Mouse (Mus musculus) liver, adult (tissue): Measurements from ENCODE around the gene Cyp27a1.

Source experiments
- GATA4 ChIP-seq: IDR thresholded peaks from 2 replicates; pipeline ENCODE4 v1.6.1; 2014; ENCODE audit warnings: mild to moderate bottlenecking, low read length; ENCODE audit not compliant: insufficient replicate concordance

Cyp27a1 gene

DNA sequence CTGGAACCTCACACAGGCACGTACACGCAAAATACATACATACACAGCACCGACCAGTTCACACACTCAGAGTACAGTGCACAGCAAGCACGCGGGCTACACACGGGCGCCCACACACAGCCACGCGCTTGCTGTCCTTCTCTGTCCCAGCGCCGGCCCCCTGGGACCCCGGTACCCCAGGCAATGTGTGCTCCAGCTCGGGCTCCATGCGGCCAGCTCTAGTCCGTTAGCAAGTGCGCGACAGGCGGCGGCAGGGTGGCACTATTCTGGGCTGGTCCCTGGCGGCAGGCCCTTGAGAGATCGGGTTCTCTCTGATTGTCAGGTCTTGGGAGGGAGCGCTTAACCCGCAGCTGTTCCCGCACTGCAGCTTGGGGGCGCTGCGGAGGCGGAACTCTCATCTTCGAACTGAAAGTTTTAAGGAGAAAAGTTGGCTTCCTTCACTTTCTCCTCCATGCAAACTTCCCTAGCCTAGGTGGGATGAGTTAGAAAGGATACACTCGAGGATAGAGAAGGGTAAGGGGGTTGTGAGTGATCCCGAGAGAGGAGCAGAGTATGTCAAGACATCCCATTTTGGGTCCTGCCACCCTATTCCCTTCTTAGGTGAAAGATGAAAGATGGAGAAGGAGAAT, 35.4 kb downstream of the Cyp27a1 start, which contains the start of gene Prkag3:
Gene Prkag3 (minus strand): TSS at position 579 of the 629 bp plus-strand sequence.
- no peak for TF ChIP-seq GATA4

DNA sequence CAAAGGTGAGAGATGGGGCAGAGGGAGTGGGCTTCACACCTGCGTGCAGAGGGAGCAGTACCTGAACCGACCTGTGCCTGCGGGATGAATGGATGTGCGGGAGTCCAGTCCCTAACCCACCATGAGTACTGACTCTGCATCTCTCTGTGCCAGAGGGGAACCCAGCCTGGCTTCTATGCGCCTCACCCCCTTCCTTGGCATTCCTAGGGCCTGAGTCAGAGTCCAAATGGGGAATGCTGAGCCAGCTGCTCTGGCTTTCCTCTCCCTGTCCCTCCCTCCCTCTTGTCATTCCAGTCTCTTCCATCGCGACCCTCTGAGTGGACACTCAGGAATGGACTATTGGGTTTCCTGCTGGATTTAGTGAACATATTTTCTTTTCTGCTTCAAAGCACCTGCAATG, 35.9 kb downstream of the Cyp27a1 start:
- no peak for TF ChIP-seq GATA4

GRCm38 (mm10) chr1:74750683-74751082, 37.3 kb downstream of the Cyp27a1 start:
- TF ChIP-seq GATA4 = no peak

GRCm38 (mm10) chr1:74752150-74752549, 38.8 kb downstream of the Cyp27a1 start:
- no peak for TF ChIP-seq GATA4

- TF ChIP-seq GATA4 = no peak
These were observed 39.5 kb downstream of the Cyp27a1 start for GRCm38 (mm10) chr1:74752833-74753232.

GRCm38 (mm10) chr1:74753266-74753974, 40.0 kb downstream of the Cyp27a1 start:
- no peak for TF ChIP-seq GATA4

- TF ChIP-seq GATA4 = no peak
These were observed 40.9 kb downstream of the Cyp27a1 start for GRCm38 (mm10) chr1:74754175-74754785.

GRCm38 (mm10) chr1:74759773-74760172, 46.4 kb downstream of the Cyp27a1 start:
- no peak for TF ChIP-seq GATA4

- no peak for TF ChIP-seq GATA4
These were observed 49.7 kb downstream of the Cyp27a1 start for GRCm38 (mm10) chr1:74763081-74763480.

DNA sequence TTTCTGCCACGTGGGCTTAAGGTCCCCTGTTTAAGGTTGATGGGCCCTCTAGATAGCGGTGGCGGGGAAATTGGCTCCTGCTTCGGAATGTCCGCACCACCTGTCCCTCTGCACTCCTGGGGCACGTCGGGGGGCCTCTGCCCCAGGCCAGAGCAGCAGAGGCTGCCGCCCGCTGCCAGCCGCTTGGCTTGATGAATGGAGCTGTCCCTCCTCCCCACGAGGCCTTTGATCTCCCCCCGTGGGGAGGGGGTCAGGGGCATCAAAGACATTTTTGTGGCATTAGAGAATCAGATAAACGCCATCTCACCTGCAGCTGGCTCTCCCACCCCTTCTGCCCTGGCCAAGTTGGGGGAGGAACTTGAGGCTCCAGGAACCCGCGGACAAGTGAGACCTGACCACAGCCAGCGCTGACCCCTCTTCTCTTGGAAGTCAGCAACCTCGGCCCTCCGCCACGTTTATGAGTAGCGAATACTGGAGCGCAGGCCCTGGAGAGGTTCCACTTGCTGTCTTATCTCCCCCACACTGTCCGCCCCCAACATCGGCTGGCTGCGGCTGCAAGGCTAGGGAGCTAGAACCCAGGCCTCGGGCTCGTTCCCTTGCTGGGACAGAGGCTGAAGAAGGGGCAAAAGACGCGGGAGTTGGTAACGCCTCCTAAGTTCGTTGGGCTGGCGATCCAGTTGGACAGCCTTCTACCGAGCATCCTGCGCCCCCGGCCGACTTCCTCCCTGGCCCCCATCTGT, 57.5 kb downstream of the Cyp27a1 start:
- no peak for TF ChIP-seq GATA4

GRCm38 (mm10) chr1:74771467-74771844, 58.1 kb downstream of the Cyp27a1 start:
- TF ChIP-seq GATA4 = no peak

DNA sequence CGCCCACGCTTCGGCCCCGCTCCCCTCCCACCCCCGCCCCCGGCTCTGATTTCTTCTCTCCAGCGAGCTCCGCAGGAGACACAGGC, 58.3 kb downstream of the Cyp27a1 start, which contains the start of gene Wnt6:
Gene Wnt6 (plus strand): TSS at position 48 of the 86 bp plus-strand sequence.
- TF ChIP-seq GATA4 = no peak

- TF ChIP-seq GATA4 = no peak
These were observed 58.7 kb downstream of the Cyp27a1 start for GRCm38 (mm10) chr1:74771931-74772620.

- TF ChIP-seq GATA4 = no peak
These were observed 59.8 kb downstream of the Cyp27a1 start for GRCm38 (mm10) chr1:74773136-74773535.

- TF ChIP-seq GATA4 = no peak
These were observed 60.7 kb downstream of the Cyp27a1 start for GRCm38 (mm10) chr1:74774062-74774461.
